Mouse (Mus musculus): Measurements from ENCODE around the gene Agl. TPM values are rescaled to one million over a fixed set of nuclear protein-coding genes. Genes with fewer than 3 reads are reported as not detected.

Gene Agl
- polyA plus RNA-seq (2012; rRNA removed) = 1.4 and 2.0 TPM in 2 replicates

GRCm38 (mm10) chr3:116807811-116808506 lies at the start of gene Agl:
Agl (minus strand) TSS chr3:116808166.

GRCm38 (mm10) chr3:116712436-116712881 lies 95.5 kb downstream of the Agl start, which contains the start of gene Slc35a3:
Slc35a3 (minus strand) TSS chr3:116712831.

Other genes with a start within 250 kb of the Agl start
- 0.05 and 0.13 TPM in 2 replicates for gene Lrrc39, start 245.2 kb downstream of the Agl start, polyA plus RNA-seq (2012; rRNA removed)
- gene Sass6, start 213.2 kb downstream of the Agl start, polyA plus RNA-seq (2012; rRNA removed) = 0.18 and 0.22 TPM in 2 replicates
- gene Trmt13, start 193.6 kb downstream of the Agl start, polyA plus RNA-seq (2012; rRNA removed) = 0.17 and 0.70 TPM in 2 replicates
- gene Mfsd14a, start 145.5 kb downstream of the Agl start, polyA plus RNA-seq (2012; rRNA removed) = 2.9 and 4.9 TPM in 2 replicates
- gene Gm43191, start 126.9 kb downstream of the Agl start, polyA plus RNA-seq (2012; rRNA removed) = not detected in 2 replicates
- 2.5 and 5.0 TPM in 2 replicates for gene Slc35a3, start 95.3 kb downstream of the Agl start, polyA plus RNA-seq (2012; rRNA removed)
- 15.3 and 16.6 TPM in 2 replicates for gene Frrs1, start 51.3 kb upstream of the Agl start, polyA plus RNA-seq (2012; rRNA removed)
- gene 4930455H04Rik, start 160.1 kb upstream of the Agl start, polyA plus RNA-seq (2012; rRNA removed) = not detected in 2 replicates
- 0.32 and 0.90 TPM in 2 replicates for gene Palmd, start 160.8 kb upstream of the Agl start, polyA plus RNA-seq (2012; rRNA removed)

All from stomach, adult 2 months (tissue).